Mouse (Mus musculus) neural tube, embryonic 11.5 days (tissue): ENCODE measurements around the gene Nfe2l2. TPM values are rescaled to one million over a fixed set of nuclear protein-coding genes. Genes with fewer than 3 reads are reported as not detected.
"Not testable (repeated sequence)": the region's sequence is repeated elsewhere in the genome, so short reads cannot be mapped to it uniquely, and the experiment has no call there.

Experiments used
- ATAC-seq: fragments of 200-750 bp; cut with Nextera tagmentation; 2 replicates; pipeline ENCODE4 v1.8.0; 2017; ENCODE audit warnings: moderate number of reproducible peaks, mild to moderate bottlenecking, moderate TSS enrichment, moderate library complexity; ENCODE audit not compliant: insufficient read depth, low FRiP score, low TSS enrichment
- DNase-seq: peaks from one replicate; pipeline ENCODE4 v3.0.0-alpha.2; 2015; ENCODE audit warnings: low spot score
- H3K27ac ChIP-seq: fragments of 300-500 bp; sonication (generic); 2 replicates; pipeline ENCODE4 v1.5.1; 2014; ENCODE audit warnings: low read depth, mild to moderate bottlenecking, low read length
- H3K27me3 ChIP-seq: fragments of 300-500 bp; sonication (generic); 2 replicates; pipeline ENCODE4 v1.6.1; 2014; ENCODE audit warnings: mild to moderate bottlenecking, low read length, mixed read lengths; ENCODE audit not compliant: control insufficient read depth, insufficient read depth
- H3K36me3 ChIP-seq: fragments of 300-500 bp; sonication (generic); 2 replicates; pipeline ENCODE4 v1.6.1; 2014; ENCODE audit warnings: mild to moderate bottlenecking, low read length, moderate library complexity, mixed read lengths; ENCODE audit not compliant: control insufficient read depth, insufficient read depth
- H3K4me1 ChIP-seq: fragments of 300-500 bp; sonication (generic); 2 replicates; pipeline ENCODE4 v1.6.1; 2014; ENCODE audit warnings: low read length, mixed read lengths; ENCODE audit not compliant: control insufficient read depth, insufficient read depth
- H3K4me2 ChIP-seq: fragments of 300-500 bp; sonication (generic); 2 replicates; pipeline ENCODE4 v1.6.1; 2014; ENCODE audit warnings: low read depth, mild to moderate bottlenecking, moderate library complexity
- H3K4me3 ChIP-seq: fragments of 300-500 bp; sonication (generic); 2 replicates; pipeline ENCODE4 v1.5.1; 2014; ENCODE audit warnings: low read depth, low read length
- H3K9ac ChIP-seq: fragments of 300-500 bp; sonication (generic); 2 replicates; pipeline ENCODE4 v1.6.1; 2014; ENCODE audit warnings: mild to moderate bottlenecking, low read length
- H3K9me3 ChIP-seq: fragments of 300-500 bp; sonication (generic); 2 replicates; pipeline ENCODE4 v1.6.1; 2016; ENCODE audit warnings: low read length; ENCODE audit not compliant: control insufficient read depth
- WGBS: fragments of 180-500 bp; shearing (Covaris S2); extraction: QIAGEN DNeasy Blood & Tissue Kit; methylation state at CpG from one replicate; pipeline ENCODE4 v1.1.7; 2014; 5-methylcytosine and 5-hydroxymethylcytosine counted together
- polyA plus RNA-seq: library from polyadenylated mRNA; unstranded; fragments of >200 nt; fragmentation: Nextera tagmentation; extraction: Ambion mirVana; gene quantifications from 2 replicates; pipeline ENCODE4 v1.2.1, GENCODE M21; 2014

The Nfe2l2 gene
- polyA plus RNA-seq, 1 experiment from 2014 or later, result 26.5 TPM

GRCm38 (mm10) chr2:75650437-75650836 is 54.0 kb downstream of the Nfe2l2 start:
- 88% methylated on average over 1 of the region's 1 CpGs for WGBS
- Histone ChIP-seq H3K27me3 (no peaks in the 10 kb centered on the region), H3K9me3 (no peaks in the 10 kb centered on the region)

GRCm38 (mm10) chr2:75645251-75645650 is 59.2 kb downstream of the Nfe2l2 start:
- H3K4me2 ChIP-seq, result no peak overlapping the region
- no peak overlapping the region for H3K27ac ChIP-seq
- no peaks in the 10 kb centered on the region for H3K36me3 ChIP-seq
- H3K4me1 ChIP-seq, result no peaks in the 10 kb centered on the region
- WGBS, result 92% methylated on average over 12 of the region's 12 CpGs
- H3K9ac ChIP-seq, result no peak overlapping the region
- H3K27me3 ChIP-seq, result no peaks in the 10 kb centered on the region
- H3K4me3 ChIP-seq, result no peak overlapping the region
- H3K9me3 ChIP-seq, result no peaks in the 10 kb centered on the region
- DNase-seq, result no peak
- ATAC-seq, result no peak

More at GRCm38 (mm10) chr2:75650437-75650836, 54.0 kb downstream of the Nfe2l2 start:
- ATAC-seq, result no peak
- Histone ChIP-seq H3K4me3 (no peak overlapping the region), H3K27ac (no peak overlapping the region), H3K9ac (no peak overlapping the region), H3K4me2 (no peak overlapping the region), H3K36me3 (no peaks in the 10 kb centered on the region), H3K4me1 (no peaks in the 10 kb centered on the region)
- no peak for DNase-seq

GRCm38 (mm10) chr2:75643950-75644349 is 60.5 kb downstream of the Nfe2l2 start:
- DNase-seq, result no peak
- WGBS, result 87% methylated on average over 6 of the region's 6 CpGs
- ATAC-seq, result no peak
- Histone ChIP-seq H3K36me3 (no peaks in the 10 kb centered on the region), H3K4me3 (no peak overlapping the region), H3K9me3 (no peaks in the 10 kb centered on the region), H3K4me2 (no peak overlapping the region), H3K27me3 (no peaks in the 10 kb centered on the region), H3K9ac (no peak overlapping the region), H3K4me1 (no peaks in the 10 kb centered on the region), H3K27ac (no peak overlapping the region)

- no peak for DNase-seq
- 81% methylated on average over 8 of the region's 8 CpGs for WGBS
- H3K27ac ChIP-seq, result no peak overlapping the region
- no peak for ATAC-seq
- H3K4me1 ChIP-seq, result no peaks in the 10 kb centered on the region
- H3K9ac ChIP-seq, result no peak overlapping the region
- H3K9me3 ChIP-seq, result no peaks in the 10 kb centered on the region
- no peak overlapping the region for H3K4me3 ChIP-seq
- no peaks in the 10 kb centered on the region for H3K27me3 ChIP-seq
- no peaks in the 10 kb centered on the region for H3K36me3 ChIP-seq
- no peak overlapping the region for H3K4me2 ChIP-seq
Observed at GRCm38 (mm10) chr2:75642795-75643550, 61.5 kb downstream of the Nfe2l2 start.

GRCm38 (mm10) chr2:75642312-75642711 is 62.1 kb downstream of the Nfe2l2 start:
- not testable (repeated sequence) for H3K27ac ChIP-seq, H3K9me3 ChIP-seq, ATAC-seq, DNase-seq, H3K36me3 ChIP-seq, H3K4me1 ChIP-seq, H3K4me3 ChIP-seq, H3K9ac ChIP-seq, H3K27me3 ChIP-seq, H3K4me2 ChIP-seq
- 91% methylated on average over 3 of the region's 4 CpGs for WGBS

GRCm38 (mm10) chr2:75639535-75639934 is 64.9 kb downstream of the Nfe2l2 start:
- H3K9me3 ChIP-seq, ATAC-seq, H3K4me2 ChIP-seq, H3K27me3 ChIP-seq, H3K4me3 ChIP-seq, H3K36me3 ChIP-seq, H3K9ac ChIP-seq, H3K27ac ChIP-seq, H3K4me1 ChIP-seq, DNase-seq: not testable (repeated sequence)
- 61% methylated on average over 9 of the region's 12 CpGs for WGBS

GRCm38 (mm10) chr2:75637822-75638221 is 66.6 kb downstream of the Nfe2l2 start:
- H3K4me2 ChIP-seq, H3K27me3 ChIP-seq, H3K9me3 ChIP-seq, H3K9ac ChIP-seq, DNase-seq, H3K4me3 ChIP-seq, ATAC-seq, H3K36me3 ChIP-seq, H3K27ac ChIP-seq, H3K4me1 ChIP-seq: not testable (repeated sequence)
- 88% methylated on average over 6 of the region's 6 CpGs for WGBS

- no peak overlapping the region for H3K4me3 ChIP-seq
- no peak overlapping the region for H3K4me2 ChIP-seq
- no peaks in the 10 kb centered on the region for H3K4me1 ChIP-seq
- no peaks in the 10 kb centered on the region for H3K27me3 ChIP-seq
- no peaks in the 10 kb centered on the region for H3K9me3 ChIP-seq
- DNase-seq, result no peak
- no peaks in the 10 kb centered on the region for H3K36me3 ChIP-seq
- H3K9ac ChIP-seq, result no peak overlapping the region
- ATAC-seq, result no peak
- H3K27ac ChIP-seq, result no peak overlapping the region
Observed at GRCm38 (mm10) chr2:75637361-75637760, 67.1 kb downstream of the Nfe2l2 start.

- not testable (repeated sequence) for H3K9me3 ChIP-seq, ATAC-seq, H3K27me3 ChIP-seq, DNase-seq, H3K9ac ChIP-seq, H3K36me3 ChIP-seq, H3K4me1 ChIP-seq, H3K4me3 ChIP-seq, H3K4me2 ChIP-seq, H3K27ac ChIP-seq
- 95% methylated on average over 2 of the region's 2 CpGs for WGBS
Observed at GRCm38 (mm10) chr2:75637055-75637304, 67.5 kb downstream of the Nfe2l2 start.
